Mouse (Mus musculus) right cerebral cortex, postnatal 4 days (tissue): ENCODE data around the gene Zic5.

Experiments
- DNase-seq: peaks from one replicate; pipeline ENCODE4 v3.0.0-alpha.2; 2022

Zic5 gene

DNA sequence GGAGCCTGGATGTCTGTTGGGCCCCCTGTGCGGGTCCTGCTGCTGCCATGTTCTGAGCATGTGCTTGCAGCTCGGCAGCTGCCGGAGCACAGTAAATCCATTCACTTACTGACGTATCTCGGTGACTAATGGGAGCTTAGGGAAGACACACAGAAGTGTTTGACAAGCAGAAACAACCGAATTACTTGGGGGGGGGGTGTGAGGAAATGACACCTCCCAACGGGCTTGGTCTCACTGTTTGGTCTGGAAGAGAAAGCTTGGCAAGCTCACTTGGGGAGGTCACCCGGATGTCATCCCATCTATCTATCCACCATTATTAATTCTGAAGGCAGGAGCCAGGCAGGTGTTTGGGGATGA is 38.3 kb downstream of the Zic5 start:
- DNase-seq, result no peak

DNA sequence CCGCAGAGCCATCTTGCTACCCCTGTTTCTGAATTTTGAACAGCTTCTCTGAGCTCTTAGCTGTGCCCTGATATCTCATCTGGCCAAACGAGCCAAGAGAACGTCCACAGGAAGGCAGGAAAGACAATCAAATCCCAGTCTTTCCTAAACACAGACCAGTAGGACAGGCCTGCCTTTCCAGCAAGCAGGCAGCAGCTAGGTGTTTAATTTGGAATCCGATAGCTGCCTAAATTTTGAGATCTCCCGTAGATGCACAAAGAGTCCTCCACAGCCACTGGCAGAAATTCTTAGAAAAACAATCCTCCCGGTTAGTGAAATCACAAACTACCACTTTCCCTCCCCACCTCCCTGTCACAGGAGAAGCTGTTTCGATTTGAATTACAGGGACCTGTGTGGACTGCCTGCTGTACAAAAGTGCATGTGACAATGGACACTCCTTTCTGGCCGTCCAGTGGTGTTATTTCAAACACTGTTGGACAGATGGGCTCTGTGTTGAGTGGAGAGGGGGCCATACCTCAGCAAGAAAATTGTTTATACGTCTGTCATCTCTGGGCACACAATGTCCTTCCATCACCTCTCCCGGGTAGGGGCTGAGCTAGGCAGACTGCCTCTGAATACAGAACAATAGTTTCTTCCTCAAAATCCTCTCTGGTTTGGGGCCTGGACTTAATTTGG is 38.8 kb downstream of the Zic5 start:
- no peak for DNase-seq

GRCm38 (mm10) chr14:122424441-122424840 is 41.0 kb downstream of the Zic5 start:
- no peak for DNase-seq

GRCm38 (mm10) chr14:122416166-122416771 is 49.2 kb downstream of the Zic5 start:
- DNase-seq, result no peak

GRCm38 (mm10) chr14:122414786-122415185 is 50.7 kb downstream of the Zic5 start:
- DNase-seq, result no peak

DNA sequence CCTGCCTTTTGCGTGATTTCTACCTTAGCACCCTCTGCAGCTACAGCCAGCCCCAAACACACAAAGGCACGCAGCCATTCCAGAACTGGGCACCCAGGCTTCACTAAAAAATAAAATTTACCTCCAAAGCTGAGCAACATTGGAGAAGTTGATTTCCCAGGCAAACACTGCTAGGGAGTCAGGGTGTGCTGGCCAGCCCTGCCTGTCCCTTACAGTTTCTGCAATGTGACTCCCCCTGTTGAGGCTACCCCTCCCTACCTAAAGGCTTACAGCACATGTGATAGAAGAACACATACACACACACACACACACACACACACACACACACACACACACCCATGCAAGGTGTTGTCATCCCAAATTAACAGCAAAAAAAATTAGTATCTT is 51.9 kb downstream of the Zic5 start:
- DNase-seq, result no peak

DNA sequence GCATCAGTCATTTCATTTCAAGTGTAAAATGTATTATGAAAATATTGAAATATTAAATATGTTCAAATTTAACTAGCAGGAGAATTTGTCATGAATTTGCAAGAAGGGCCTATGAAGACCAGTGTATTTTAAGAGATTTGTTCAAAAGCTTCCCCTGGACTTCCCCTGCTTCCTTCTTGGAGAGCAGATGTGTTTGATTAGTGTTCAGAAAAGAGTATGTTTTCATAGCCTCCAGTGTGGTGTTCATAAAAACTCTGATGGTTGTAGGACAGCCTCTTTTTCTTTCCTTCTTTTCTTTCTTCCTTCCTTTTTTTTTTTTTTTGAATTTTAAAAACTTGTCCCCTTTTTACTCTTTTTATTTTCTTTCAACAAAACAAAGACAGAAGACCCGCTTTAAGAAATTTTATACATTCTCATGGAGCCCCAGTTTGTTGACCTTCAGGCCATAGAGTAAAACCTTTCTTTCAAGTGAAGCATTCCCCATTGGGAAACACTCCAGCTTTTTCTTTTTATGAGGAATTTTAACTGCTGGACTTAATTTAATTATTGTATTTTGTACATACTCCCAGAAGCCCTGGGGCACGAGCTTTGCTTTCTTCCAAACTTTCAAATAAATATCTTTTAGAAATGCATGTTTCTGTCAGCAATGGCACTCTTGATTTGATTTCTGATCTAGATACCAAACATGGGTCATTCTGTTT is 52.5 kb downstream of the Zic5 start:
- DNase-seq, result no peak
